Mouse (Mus musculus): ENCODE results near the gene Chil1. TPM values are rescaled to one million over a fixed set of nuclear protein-coding genes. Genes with fewer than 3 reads are reported as not detected.

The Chil1 gene
- polyA plus RNA-seq, 1 experiment, result 0.08 TPM

GRCm38 (mm10) chr1:134229806-134230575, 48.0 kb downstream of the Chil1 start:
- Histone ChIP-seq H3ac (ENCODE audit: control insufficient read depth, insufficient read length, low read depth) (no peak overlapping the region), H3K4me3 (ENCODE audit: insufficient read depth, poor library complexity, severe bottlenecking) (no peak overlapping the region), H3K79me3 (ENCODE audit: low read depth) (no peaks in the 10 kb centered on the region), H3K36me3 (ENCODE audit: control insufficient read depth, insufficient read depth) (no peaks in the 10 kb centered on the region), H3K79me2 (ENCODE audit: control insufficient read depth, insufficient read depth) (no peaks in the 10 kb centered on the region), H3K27me3 (ENCODE audit: control insufficient read depth, insufficient read depth, insufficient read length) (peaks cover 39% of the 10 kb centered on the region)
- no peak for TF ChIP-seq MYOD1 (IDR thresholded peaks at IDR 0.05; ENCODE audit: control insufficient read depth, insufficient read length, low read depth)
- no peak for TF ChIP-seq MAX (IDR thresholded peaks at IDR 0.05)
- TF ChIP-seq MYOG (IDR thresholded peaks at IDR 0.05; ENCODE audit: control insufficient read depth, extremely low read depth, insufficient read length), result no peak
- no peak for TF ChIP-seq USF1 (IDR thresholded peaks at IDR 0.05; ENCODE audit: low read depth)
- no peak for TF ChIP-seq FOSL1 (IDR thresholded peaks at IDR 0.05; ENCODE audit: insufficient read depth, low read length, poor library complexity, severe bottlenecking)
- no peak for TF ChIP-seq CTCF (IDR thresholded peaks at IDR 0.05; ENCODE audit: control insufficient read depth, insufficient read depth, insufficient read length)
- TF ChIP-seq CEBPB (IDR thresholded peaks at IDR 0.05; ENCODE audit: low read depth), result no peak

GRCm38 (mm10) chr1:134230638-134231228, 48.8 kb downstream of the Chil1 start:
- H3K79me3 ChIP-seq (ENCODE audit: low read depth), result no peaks in the 10 kb centered on the region
- peaks cover 44% of the 10 kb centered on the region for H3K27me3 ChIP-seq (ENCODE audit: control insufficient read depth, insufficient read depth, insufficient read length)
- H3K79me2 ChIP-seq (ENCODE audit: control insufficient read depth, insufficient read depth), result no peaks in the 10 kb centered on the region
- no peak for TF ChIP-seq CEBPB (IDR thresholded peaks at IDR 0.05; ENCODE audit: low read depth)
- TF ChIP-seq MAX (IDR thresholded peaks at IDR 0.05), result no peak
- no peak for TF ChIP-seq CTCF (IDR thresholded peaks at IDR 0.05; ENCODE audit: control insufficient read depth, insufficient read depth, insufficient read length)
- TF ChIP-seq FOSL1 (IDR thresholded peaks at IDR 0.05; ENCODE audit: insufficient read depth, low read length, poor library complexity, severe bottlenecking), result no peak
- TF ChIP-seq MYOG (IDR thresholded peaks at IDR 0.05; ENCODE audit: control insufficient read depth, extremely low read depth, insufficient read length), result no peak
- no peak for TF ChIP-seq USF1 (IDR thresholded peaks at IDR 0.05; ENCODE audit: low read depth)
- no peak for TF ChIP-seq MYOD1 (IDR thresholded peaks at IDR 0.05; ENCODE audit: control insufficient read depth, insufficient read length, low read depth)
- H3K36me3 ChIP-seq (ENCODE audit: control insufficient read depth, insufficient read depth), result no peaks in the 10 kb centered on the region
- no peak overlapping the region for H3K4me3 ChIP-seq (ENCODE audit: insufficient read depth, poor library complexity, severe bottlenecking)
- no peak overlapping the region for H3ac ChIP-seq (ENCODE audit: control insufficient read depth, insufficient read length, low read depth)

- Histone ChIP-seq H3K79me3 (ENCODE audit: low read depth) (no peaks in the 10 kb centered on the region), H3K27me3 (ENCODE audit: control insufficient read depth, insufficient read depth, insufficient read length) (peaks cover 49% of the 10 kb centered on the region), H3K79me2 (ENCODE audit: control insufficient read depth, insufficient read depth) (no peaks in the 10 kb centered on the region), H3K36me3 (ENCODE audit: control insufficient read depth, insufficient read depth) (no peaks in the 10 kb centered on the region), H3ac (ENCODE audit: control insufficient read depth, insufficient read length, low read depth) (no peak overlapping the region), H3K4me3 (ENCODE audit: insufficient read depth, poor library complexity, severe bottlenecking) (no peak overlapping the region)
- TF ChIP-seq FOSL1 (IDR thresholded peaks at IDR 0.05; ENCODE audit: insufficient read depth, low read length, poor library complexity, severe bottlenecking), result no peak
- TF ChIP-seq MYOD1 (IDR thresholded peaks at IDR 0.05; ENCODE audit: control insufficient read depth, insufficient read length, low read depth), result no peak
- no peak for TF ChIP-seq MYOG (IDR thresholded peaks at IDR 0.05; ENCODE audit: control insufficient read depth, extremely low read depth, insufficient read length)
- no peak for TF ChIP-seq USF1 (IDR thresholded peaks at IDR 0.05; ENCODE audit: low read depth)
- no peak for TF ChIP-seq MAX (IDR thresholded peaks at IDR 0.05)
- TF ChIP-seq CEBPB (IDR thresholded peaks at IDR 0.05; ENCODE audit: low read depth), result no peak
- no peak for TF ChIP-seq CTCF (IDR thresholded peaks at IDR 0.05; ENCODE audit: control insufficient read depth, insufficient read depth, insufficient read length)
These were observed 49.3 kb downstream of the Chil1 start for GRCm38 (mm10) chr1:134231270-134231669.

GRCm38 (mm10) chr1:134231681-134232080, 49.7 kb downstream of the Chil1 start:
- TF ChIP-seq CEBPB (IDR thresholded peaks at IDR 0.05; ENCODE audit: low read depth) (no peak), MYOG (IDR thresholded peaks at IDR 0.05; ENCODE audit: control insufficient read depth, extremely low read depth, insufficient read length) (no peak), CTCF (IDR thresholded peaks at IDR 0.05; ENCODE audit: control insufficient read depth, insufficient read depth, insufficient read length) (no peak), USF1 (IDR thresholded peaks at IDR 0.05; ENCODE audit: low read depth) (no peak), MAX (IDR thresholded peaks at IDR 0.05) (no peak), MYOD1 (IDR thresholded peaks at IDR 0.05; ENCODE audit: control insufficient read depth, insufficient read length, low read depth) (no peak), FOSL1 (IDR thresholded peaks at IDR 0.05; ENCODE audit: insufficient read depth, low read length, poor library complexity, severe bottlenecking) (no peak)
- H3ac ChIP-seq (ENCODE audit: control insufficient read depth, insufficient read length, low read depth), result no peak overlapping the region
- peaks cover 50% of the 10 kb centered on the region for H3K27me3 ChIP-seq (ENCODE audit: control insufficient read depth, insufficient read depth, insufficient read length)
- H3K79me2 ChIP-seq (ENCODE audit: control insufficient read depth, insufficient read depth), result no peaks in the 10 kb centered on the region
- no peaks in the 10 kb centered on the region for H3K36me3 ChIP-seq (ENCODE audit: control insufficient read depth, insufficient read depth)
- no peaks in the 10 kb centered on the region for H3K79me3 ChIP-seq (ENCODE audit: low read depth)
- no peak overlapping the region for H3K4me3 ChIP-seq (ENCODE audit: insufficient read depth, poor library complexity, severe bottlenecking)

GRCm38 (mm10) chr1:134232326-134232725, 50.4 kb downstream of the Chil1 start:
- H3K36me3 ChIP-seq (ENCODE audit: control insufficient read depth, insufficient read depth), result no peaks in the 10 kb centered on the region
- no peak overlapping the region for H3ac ChIP-seq (ENCODE audit: control insufficient read depth, insufficient read length, low read depth)
- H3K79me2 ChIP-seq (ENCODE audit: control insufficient read depth, insufficient read depth), result no peaks in the 10 kb centered on the region
- no peak overlapping the region for H3K4me3 ChIP-seq (ENCODE audit: insufficient read depth, poor library complexity, severe bottlenecking)
- H3K27me3 ChIP-seq (ENCODE audit: control insufficient read depth, insufficient read depth, insufficient read length), result peaks cover 53% of the 10 kb centered on the region
- TF ChIP-seq FOSL1 (IDR thresholded peaks at IDR 0.05; ENCODE audit: insufficient read depth, low read length, poor library complexity, severe bottlenecking), result no peak
- no peak for TF ChIP-seq CTCF (IDR thresholded peaks at IDR 0.05; ENCODE audit: control insufficient read depth, insufficient read depth, insufficient read length)
- no peak for TF ChIP-seq USF1 (IDR thresholded peaks at IDR 0.05; ENCODE audit: low read depth)
- no peak for TF ChIP-seq MYOG (IDR thresholded peaks at IDR 0.05; ENCODE audit: control insufficient read depth, extremely low read depth, insufficient read length)
- no peak for TF ChIP-seq CEBPB (IDR thresholded peaks at IDR 0.05; ENCODE audit: low read depth)
- TF ChIP-seq MYOD1 (IDR thresholded peaks at IDR 0.05; ENCODE audit: control insufficient read depth, insufficient read length, low read depth), result no peak
- no peak for TF ChIP-seq MAX (IDR thresholded peaks at IDR 0.05)
- no peaks in the 10 kb centered on the region for H3K79me3 ChIP-seq (ENCODE audit: low read depth)
